Mouse (Mus musculus) natural killer cell, adult 2 months (primary cell): ENCODE results near the gene Selenoo.

ENCODE experiments used
- DNase-seq, 2 experiments: peaks; one replicate each; pipeline ENCODE4 v3.0.0; 2022; ENCODE audit warnings: low spot score in 2 of 2

Gene Selenoo

GRCm38 (mm10) chr15:89088607-89089247 lies at the start of gene Selenoo:
TSS of gene Selenoo (plus strand) at chr15:89089084.
- DNase-seq = peak; percentile 77 to 81

GRCm38 (mm10) chr15:89044381-89044780 lies 44.5 kb upstream of the Selenoo start:
- no peak for DNase-seq

- DNase-seq = no peak
These were observed 42.5 kb upstream of the Selenoo start for GRCm38 (mm10) chr15:89046356-89046755.

- DNase-seq = no peak
These were observed 34.2 kb upstream of the Selenoo start for GRCm38 (mm10) chr15:89054666-89055065.

DNA sequence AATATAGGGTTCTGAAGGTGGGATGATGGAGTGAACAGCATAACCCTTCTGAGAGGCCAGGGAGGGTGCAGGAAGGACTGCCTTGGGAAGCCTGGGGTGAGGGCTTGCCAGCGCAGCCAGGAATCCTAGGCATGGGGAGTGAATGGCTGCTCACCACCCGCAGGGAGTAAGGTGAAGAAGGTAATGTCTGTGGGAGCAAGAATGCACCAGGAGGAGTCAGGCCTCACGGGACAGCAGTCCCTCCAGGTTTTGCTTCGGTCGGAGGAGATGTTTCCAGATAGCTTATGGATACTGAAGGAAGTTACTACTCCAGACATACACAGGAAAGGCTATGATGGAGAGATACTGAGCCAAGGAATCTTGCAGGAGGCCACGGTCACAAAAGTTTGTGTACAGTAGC lies 30.1 kb upstream of the Selenoo start:
- DNase-seq = no peak

DNA sequence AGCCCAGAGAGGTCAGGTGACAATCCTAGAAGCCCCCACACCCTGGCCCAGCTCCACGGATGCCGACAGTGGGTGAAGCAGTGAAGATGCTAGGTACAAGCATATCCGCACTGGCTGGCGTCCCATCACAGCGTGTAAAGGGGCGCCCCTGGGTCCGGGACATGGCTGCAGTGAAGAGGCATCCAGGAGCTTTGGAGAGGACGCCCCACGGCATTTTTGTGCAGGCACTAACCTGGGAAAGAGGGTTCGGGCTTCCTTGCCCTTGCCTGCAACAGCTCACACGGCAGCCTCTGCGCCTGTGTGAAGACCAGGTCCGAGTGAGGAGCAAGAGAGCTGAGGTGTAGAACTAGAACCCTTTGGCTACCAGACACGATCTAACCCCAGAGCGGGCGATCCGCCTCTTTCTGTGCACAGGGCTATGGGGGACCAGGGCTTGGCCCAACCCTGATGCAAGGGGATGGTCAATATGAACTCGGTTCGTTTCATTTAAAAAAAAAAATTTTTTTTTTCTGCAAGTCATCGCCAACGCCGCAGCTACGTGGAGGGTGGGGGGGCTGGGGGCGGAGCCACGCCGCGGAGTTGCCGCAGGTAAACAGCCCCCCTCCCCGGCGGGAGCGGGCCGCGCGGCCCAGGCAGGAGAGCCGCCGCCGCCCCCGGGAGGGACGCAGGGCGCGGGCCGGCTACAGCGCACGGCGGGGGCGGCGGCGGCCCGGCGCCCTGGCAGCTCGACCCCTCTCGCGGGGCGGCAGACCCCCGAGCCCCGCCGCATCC lies 29.5 kb upstream of the Selenoo start, which contains the start of gene Panx2:
Gene Panx2 (plus strand): TSS at position 574 of the 771 bp plus-strand sequence.
- DNase-seq = no peak

DNA sequence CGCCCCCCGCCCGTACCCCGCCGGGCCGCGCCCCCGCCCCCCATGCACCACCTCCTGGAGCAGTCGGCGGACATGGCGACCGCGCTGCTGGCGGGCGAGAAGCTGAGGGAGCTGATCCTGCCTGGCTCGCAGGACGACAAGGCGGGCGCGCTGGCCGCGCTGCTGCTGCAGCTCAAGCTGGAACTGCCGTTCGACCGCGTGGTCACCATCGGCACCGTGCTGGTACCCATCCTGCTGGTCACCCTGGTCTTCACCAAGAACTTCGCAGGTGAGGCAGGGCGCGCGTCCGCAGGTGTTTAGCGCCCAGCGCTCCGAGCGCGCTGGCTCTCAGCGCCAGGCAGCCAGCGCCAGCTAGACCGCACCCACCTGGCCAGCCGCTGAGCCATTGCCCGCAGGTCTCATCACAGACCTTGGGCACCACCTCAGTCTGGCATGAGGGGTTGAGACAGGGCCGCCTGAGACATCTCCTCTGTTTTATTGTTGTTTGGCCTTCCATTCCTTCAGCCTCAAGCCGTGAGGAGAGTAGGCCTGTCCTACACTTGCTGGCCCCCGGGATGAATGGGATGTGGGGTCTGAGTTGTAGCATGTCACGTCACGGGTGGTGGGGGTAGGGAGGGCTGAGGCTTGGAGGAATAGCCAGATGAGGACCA lies 28.7 kb upstream of the Selenoo start:
- no peak for DNase-seq

DNA sequence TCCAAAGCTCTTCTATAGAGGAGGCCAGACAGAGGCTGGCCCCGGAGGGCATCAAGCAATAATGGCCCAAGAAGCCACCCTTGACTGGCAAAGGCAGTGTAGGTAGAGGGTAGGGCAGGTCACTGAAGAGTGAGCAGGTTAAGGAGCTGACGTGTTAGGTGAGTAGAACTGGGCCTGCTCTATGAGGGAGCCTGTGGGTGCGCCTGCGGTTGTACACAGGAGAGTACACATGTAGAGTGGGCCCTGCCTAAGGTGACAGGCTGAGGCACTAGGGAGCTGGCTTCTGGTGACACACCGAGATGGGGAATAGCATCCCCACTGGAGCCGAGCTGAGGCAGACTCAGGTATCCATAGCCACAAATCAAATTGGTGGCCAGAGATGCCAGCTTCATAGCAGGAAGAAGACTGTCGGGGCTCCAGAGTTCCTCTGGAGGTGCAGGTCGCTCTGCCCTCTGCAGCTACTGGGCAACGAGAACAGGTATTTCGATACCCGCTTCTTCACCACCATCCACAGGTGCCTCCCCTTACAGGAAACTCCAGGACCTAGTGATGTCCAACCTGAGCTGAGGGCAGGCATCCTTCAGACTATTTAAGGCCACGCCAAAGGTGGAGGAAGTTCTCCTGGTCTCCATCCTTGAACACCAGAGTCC lies 27.9 kb upstream of the Selenoo start:
- no peak for DNase-seq

DNA sequence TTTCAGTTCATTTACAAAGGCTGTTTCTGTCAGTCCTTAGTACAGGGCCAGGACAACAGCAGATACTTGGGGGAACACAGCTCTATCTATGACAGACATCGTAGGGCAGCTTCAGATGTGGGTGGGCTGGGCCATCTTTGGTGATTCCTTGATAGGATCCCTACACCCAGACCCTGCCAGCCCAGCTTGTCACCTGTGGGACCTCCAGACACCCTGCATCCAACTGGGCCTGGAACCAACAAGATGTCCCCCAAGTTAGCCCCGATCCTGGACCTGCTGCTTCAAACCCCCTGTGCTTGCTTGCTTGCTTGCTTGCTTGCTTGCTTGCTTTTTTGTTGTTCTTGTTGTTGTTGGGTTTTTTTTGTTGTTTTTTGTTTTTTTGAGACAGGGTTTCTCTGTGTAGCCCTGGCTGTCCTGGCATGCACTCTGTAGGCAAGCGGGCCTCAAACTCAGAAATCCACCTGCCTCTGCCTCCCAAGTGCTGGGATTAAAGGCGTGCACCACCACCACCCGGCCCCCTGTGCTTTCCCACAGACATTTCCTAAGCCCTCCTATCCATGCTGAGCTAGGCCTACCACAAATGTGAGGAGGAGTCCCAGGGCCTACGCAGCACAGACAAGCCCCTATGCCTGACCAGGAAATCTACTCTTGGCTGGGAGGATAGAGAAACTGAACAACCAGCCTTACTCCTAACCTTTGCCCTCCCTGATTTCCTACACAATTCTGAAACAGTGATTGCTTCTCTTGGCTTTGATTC lies 26.9 kb upstream of the Selenoo start:
- DNase-seq = no peak

DNA sequence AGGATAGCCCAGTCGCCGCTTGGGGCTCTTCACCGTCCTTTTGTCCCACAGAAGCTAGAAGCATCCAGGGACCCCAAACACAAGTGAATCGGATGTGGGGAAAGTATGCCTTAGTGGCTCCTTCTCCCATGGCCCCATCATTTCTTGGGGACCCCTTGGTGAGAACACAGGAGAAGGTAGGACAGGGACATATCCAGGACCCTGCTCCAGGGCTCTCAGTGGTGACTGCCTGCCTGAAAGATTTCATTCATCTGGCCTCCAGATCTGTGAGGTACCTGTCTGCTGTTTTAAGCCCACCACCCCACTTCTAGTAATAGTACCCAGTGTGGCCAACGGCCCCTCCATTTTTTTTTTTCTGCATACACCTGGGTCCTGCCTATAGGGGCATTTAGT lies 26.4 kb upstream of the Selenoo start:
- no peak for DNase-seq

GRCm38 (mm10) chr15:89063001-89063400 lies 25.9 kb upstream of the Selenoo start:
- no peak for DNase-seq

- DNase-seq = no peak
These were observed 25.3 kb upstream of the Selenoo start for GRCm38 (mm10) chr15:89063536-89063935.

GRCm38 (mm10) chr15:89064891-89065290 lies 24.0 kb upstream of the Selenoo start:
- DNase-seq = no peak

DNA sequence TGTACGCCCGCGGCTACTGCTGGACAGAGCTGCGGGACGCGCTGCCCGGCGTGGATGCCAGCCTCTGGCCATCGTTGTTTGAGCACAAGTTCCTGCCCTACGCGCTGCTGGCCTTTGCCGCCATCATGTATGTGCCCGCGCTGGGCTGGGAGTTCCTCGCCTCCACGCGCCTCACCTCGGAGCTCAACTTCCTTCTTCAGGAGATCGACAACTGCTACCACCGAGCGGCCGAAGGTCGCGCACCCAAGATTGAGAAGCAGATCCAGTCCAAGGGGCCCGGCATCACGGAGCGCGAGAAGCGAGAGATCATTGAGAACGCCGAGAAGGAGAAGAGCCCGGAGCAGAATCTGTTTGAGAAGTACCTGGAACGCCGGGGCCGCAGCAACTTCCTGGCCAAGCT lies 21.3 kb upstream of the Selenoo start:
- DNase-seq = no peak

DNA sequence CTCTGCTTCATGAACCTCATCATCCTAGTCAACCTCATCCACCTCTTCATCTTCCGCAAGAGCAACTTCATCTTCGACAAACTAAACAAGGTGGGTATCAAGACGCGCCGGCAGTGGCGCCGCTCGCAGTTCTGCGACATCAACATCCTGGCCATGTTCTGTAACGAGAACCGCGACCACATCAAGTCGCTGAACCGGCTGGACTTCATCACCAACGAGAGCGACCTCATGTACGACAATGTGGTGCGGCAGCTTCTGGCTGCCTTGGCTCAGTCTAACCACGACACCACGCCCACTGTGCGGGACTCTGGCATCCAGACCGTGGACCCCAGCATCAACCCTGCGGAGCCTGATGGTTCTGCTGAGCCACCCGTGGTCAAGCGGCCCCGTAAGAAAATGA lies 20.7 kb upstream of the Selenoo start:
- no peak for DNase-seq

DNA sequence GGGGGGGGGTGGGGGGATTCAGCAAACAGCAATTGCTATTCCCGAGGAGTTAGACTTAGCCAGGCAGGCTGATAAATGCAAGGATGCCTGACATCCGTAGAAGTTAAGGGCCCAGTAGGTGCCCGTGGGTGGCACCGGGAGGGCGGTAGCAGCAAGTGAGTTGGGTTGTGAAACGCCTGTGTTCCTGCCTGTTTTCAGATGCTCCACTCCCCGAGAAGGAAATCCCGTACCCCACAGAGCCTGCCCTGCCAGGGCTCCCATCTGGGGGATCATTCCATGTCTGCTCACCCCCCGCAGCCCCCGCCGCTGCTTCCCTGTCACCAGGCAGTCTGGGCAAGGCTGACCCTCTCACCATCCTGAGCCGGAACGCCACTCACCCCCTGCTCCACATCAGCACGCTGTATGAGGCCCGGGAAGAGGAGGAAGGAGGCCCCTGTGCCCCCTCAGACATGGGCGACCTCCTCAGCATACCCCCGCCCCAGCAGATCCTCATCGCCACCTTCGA lies 19.5 kb upstream of the Selenoo start:
- DNase-seq = no peak

DNA sequence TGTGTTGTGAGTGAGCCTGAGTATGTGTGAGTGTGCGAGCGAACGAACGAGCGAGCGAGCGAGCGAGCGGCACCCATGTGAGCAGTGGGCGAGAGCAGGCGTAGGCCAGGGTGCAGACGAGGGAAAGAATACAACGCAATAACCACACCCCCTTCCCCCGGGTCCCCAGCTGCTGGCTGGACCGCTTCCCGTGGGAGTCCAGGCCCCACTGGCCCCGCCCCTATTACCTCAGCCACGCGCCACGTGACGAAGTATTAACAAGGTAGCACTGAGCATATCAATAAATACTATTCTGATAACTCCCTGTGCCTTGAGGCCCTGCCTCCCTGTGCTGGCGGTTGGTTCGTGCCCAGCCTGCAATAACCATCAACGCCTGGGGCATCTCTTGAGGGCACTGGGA lies 18.3 kb upstream of the Selenoo start:
- DNase-seq = no peak

DNA sequence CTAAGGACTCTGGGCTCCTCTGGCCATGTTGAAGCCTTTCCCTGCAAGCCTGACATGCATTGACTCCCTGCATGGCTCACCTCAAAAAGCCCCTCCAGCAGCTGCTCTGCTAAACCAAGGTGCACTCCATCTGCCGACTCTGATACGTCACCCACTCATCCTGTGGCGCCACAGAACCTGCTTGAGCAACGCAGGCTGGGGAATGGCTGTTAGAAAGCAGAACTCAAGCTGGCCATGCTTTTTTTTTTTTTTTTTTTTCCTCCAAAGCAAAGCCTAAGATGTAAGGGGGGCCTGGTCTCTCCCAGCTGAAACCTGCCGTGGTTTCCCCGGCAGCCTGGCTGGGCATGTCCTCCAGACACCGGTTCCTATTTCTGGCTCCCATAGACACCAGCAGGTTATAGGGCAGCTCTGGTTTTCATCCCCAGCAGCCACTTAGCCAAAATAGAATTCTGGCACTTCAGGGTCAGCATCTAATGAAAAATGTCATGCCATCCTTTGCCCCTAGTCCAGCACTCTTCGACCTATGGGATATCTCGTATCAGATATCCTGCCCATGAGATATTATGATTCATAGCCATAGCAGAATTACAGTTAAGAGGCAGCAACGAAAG lies 14.8 kb upstream of the Selenoo start:
- DNase-seq = no peak

- no peak for DNase-seq
These were observed 14.0 kb upstream of the Selenoo start, which contains the start of gene Trabd for GRCm38 (mm10) chr15:89074613-89075477. TSS of gene Trabd (plus strand) at chr15:89075124.
